Mouse (Mus musculus) intestine, embryonic 14.5 days (tissue): ENCODE measurements around the gene Sorcs3. TPM values are rescaled to one million over a fixed set of nuclear protein-coding genes. Genes with fewer than 3 reads are reported as not detected.

Source experiments
- ATAC-seq: fragments of 200-750 bp; cut with Nextera tagmentation; replicated peaks from 2 replicates; pipeline ENCODE4 v1.8.0; 2017; ENCODE audit warnings: low read depth, moderate number of reproducible peaks, moderate TSS enrichment, moderate library complexity; ENCODE audit not compliant: low FRiP score, low TSS enrichment
- DNase-seq: peaks from one replicate; pipeline ENCODE4 v3.0.0-alpha.2; 2018; ENCODE audit warnings: low spot score
- H3K27ac ChIP-seq: fragments of 300-500 bp; sonication (generic); 2 replicates; pipeline ENCODE4 v1.5.1; 2014; ENCODE audit warnings: low read depth, mild to moderate bottlenecking, control low read depth
- H3K27me3 ChIP-seq: fragments of 300-500 bp; sonication (generic); replicated peaks from 2 replicates; pipeline ENCODE4 v1.6.1; 2014; ENCODE audit warnings: low read length, control low read depth; ENCODE audit not compliant: control insufficient read depth, insufficient read depth
- H3K36me3 ChIP-seq: fragments of 300-500 bp; sonication (generic); 2 replicates; pipeline ENCODE4 v1.6.1; 2014; ENCODE audit warnings: low read length, control low read depth; ENCODE audit not compliant: control insufficient read depth, insufficient read depth
- H3K4me1 ChIP-seq: fragments of 300-500 bp; sonication (generic); replicated peaks from 2 replicates; pipeline ENCODE4 v1.6.1; 2014; ENCODE audit warnings: low read length, control low read depth, mixed read lengths; ENCODE audit not compliant: control insufficient read depth, insufficient read depth
- H3K4me2 ChIP-seq: fragments of 300-500 bp; sonication (generic); 2 replicates; pipeline ENCODE4 v1.6.1; 2014; ENCODE audit warnings: low read length
- H3K4me3 ChIP-seq: fragments of 300-500 bp; sonication (generic); 2 replicates; pipeline ENCODE4 v1.5.1; 2014; ENCODE audit warnings: low read depth, low read length, control low read depth, mixed read lengths
- H3K9ac ChIP-seq: fragments of 300-500 bp; sonication (generic); 2 replicates; pipeline ENCODE4 v1.6.1; 2014; ENCODE audit warnings: mild to moderate bottlenecking, low read length
- H3K9me3 ChIP-seq: fragments of 300-500 bp; sonication (generic); 2 replicates; pipeline ENCODE4 v1.6.1; 2016; ENCODE audit warnings: low read length, control low read depth; ENCODE audit not compliant: control insufficient read depth
- WGBS: fragments of 180-500 bp; shearing (Covaris S2); extraction: QIAGEN DNeasy Blood & Tissue Kit; methylation state at CpG from one replicate; pipeline ENCODE4 v1.1.7; 2014; 5-methylcytosine and 5-hydroxymethylcytosine counted together
- polyA plus RNA-seq: library from polyadenylated mRNA; unstranded; fragments of >200 nt; fragmentation: Nextera tagmentation; extraction: Ambion mirVana; gene quantifications from 2 replicates; pipeline ENCODE4 v1.2.1, GENCODE M21; 2014

Sorcs3 gene
- polyA plus RNA-seq, 1 experiment from 2014 or later: 0.58 TPM

- H3K27ac ChIP-seq: no peak overlapping the region
- ATAC-seq (no peak), DNase-seq (no peak)
- no peak overlapping the region for H3K9ac ChIP-seq
- H3K4me1 ChIP-seq: no peaks in the 10 kb centered on the region
- H3K36me3 ChIP-seq: no peaks in the 10 kb centered on the region
- WGBS: 37% methylated on average over 3 of the region's 3 CpGs
- H3K27me3 ChIP-seq: no peaks in the 10 kb centered on the region
- H3K9me3 ChIP-seq: no peaks in the 10 kb centered on the region
- H3K4me2 ChIP-seq: no peak overlapping the region
- no peak overlapping the region for H3K4me3 ChIP-seq
Observed at GRCm38 (mm10) chr19:48811541-48811940, 605.7 kb downstream of the Sorcs3 start.

GRCm38 (mm10) chr19:48813823-48814222 lies 608.0 kb downstream of the Sorcs3 start:
- ATAC-seq: no peak
- Histone ChIP-seq H3K4me1 (no peaks in the 10 kb centered on the region), H3K9ac (no peak overlapping the region), H3K4me3 (no peak overlapping the region), H3K36me3 (no peaks in the 10 kb centered on the region), H3K27me3 (no peaks in the 10 kb centered on the region), H3K4me2 (no peak overlapping the region), H3K9me3 (no peaks in the 10 kb centered on the region), H3K27ac (no peak overlapping the region)
- no peak for DNase-seq
- 89% methylated on average over 4 of the region's 4 CpGs for WGBS

- Histone ChIP-seq H3K9me3 (no peaks in the 10 kb centered on the region), H3K27ac (no peak overlapping the region), H3K9ac (no peak overlapping the region), H3K36me3 (no peaks in the 10 kb centered on the region), H3K4me2 (no peak overlapping the region), H3K27me3 (no peaks in the 10 kb centered on the region), H3K4me3 (no peak overlapping the region), H3K4me1 (no peaks in the 10 kb centered on the region)
- DNase-seq (no peak), ATAC-seq (no peak)
- 96% methylated on average over 3 of the region's 3 CpGs for WGBS
Observed at GRCm38 (mm10) chr19:48815064-48815463, 609.2 kb downstream of the Sorcs3 start.

GRCm38 (mm10) chr19:48820493-48821282 lies 614.9 kb downstream of the Sorcs3 start:
- 59% methylated on average over 5 of the region's 5 CpGs for WGBS

GRCm38 (mm10) chr19:48821283-48821715 lies 615.5 kb downstream of the Sorcs3 start:
- Histone ChIP-seq H3K4me2 (no peak overlapping the region), H3K27ac (no peak overlapping the region), H3K27me3 (no peaks in the 10 kb centered on the region), H3K9ac (no peak overlapping the region), H3K4me3 (no peak overlapping the region), H3K36me3 (no peaks in the 10 kb centered on the region), H3K4me1 (no peaks in the 10 kb centered on the region), H3K9me3 (no peaks in the 10 kb centered on the region)
- 61% methylated on average over 3 of the region's 3 CpGs for WGBS
- ATAC-seq (no peak), DNase-seq (no peak)

More at GRCm38 (mm10) chr19:48820493-48821282, 614.9 kb downstream of the Sorcs3 start:
- no peaks in the 10 kb centered on the region for H3K4me1 ChIP-seq
- H3K4me3 ChIP-seq: no peak overlapping the region
- no peaks in the 10 kb centered on the region for H3K9me3 ChIP-seq
- H3K27me3 ChIP-seq: no peaks in the 10 kb centered on the region
- no peak overlapping the region for H3K27ac ChIP-seq
- H3K4me2 ChIP-seq: no peak overlapping the region
- ATAC-seq (no peak), DNase-seq (no peak)
- H3K9ac ChIP-seq: no peak overlapping the region
- H3K36me3 ChIP-seq: no peaks in the 10 kb centered on the region

GRCm38 (mm10) chr19:48834342-48834741 lies 628.5 kb downstream of the Sorcs3 start:
- WGBS: 80% methylated on average over 3 of the region's 3 CpGs
- Histone ChIP-seq H3K36me3 (no peaks in the 10 kb centered on the region), H3K9me3 (no peaks in the 10 kb centered on the region), H3K9ac (no peak overlapping the region), H3K4me1 (no peaks in the 10 kb centered on the region), H3K27me3 (no peaks in the 10 kb centered on the region), H3K4me2 (no peak overlapping the region), H3K4me3 (no peak overlapping the region), H3K27ac (no peak overlapping the region)
- DNase-seq (no peak), ATAC-seq (no peak)

GRCm38 (mm10) chr19:48839418-48839817 lies 633.6 kb downstream of the Sorcs3 start:
- 71% methylated on average over 4 of the region's 4 CpGs for WGBS
- Histone ChIP-seq H3K27me3 (no peaks in the 10 kb centered on the region), H3K36me3 (no peaks in the 10 kb centered on the region), H3K27ac (no peak overlapping the region), H3K9ac (no peak overlapping the region), H3K4me1 (no peaks in the 10 kb centered on the region), H3K9me3 (no peaks in the 10 kb centered on the region), H3K4me2 (no peak overlapping the region), H3K4me3 (no peak overlapping the region)
- ATAC-seq (no peak), DNase-seq (no peak)

GRCm38 (mm10) chr19:48847700-48848099 lies 641.9 kb downstream of the Sorcs3 start:
- 73% methylated on average over 3 of the region's 3 CpGs for WGBS
- no peak overlapping the region for H3K9ac ChIP-seq
- H3K27ac ChIP-seq: no peak overlapping the region
- no peaks in the 10 kb centered on the region for H3K9me3 ChIP-seq
- H3K4me3 ChIP-seq: no peak overlapping the region
- no peak for DNase-seq
- H3K36me3 ChIP-seq: no peaks in the 10 kb centered on the region
- H3K27me3 ChIP-seq: no peaks in the 10 kb centered on the region
- H3K4me1 ChIP-seq: no peaks in the 10 kb centered on the region
- no peak overlapping the region for H3K4me2 ChIP-seq
- no peak for ATAC-seq

- Histone ChIP-seq H3K9me3 (no peaks in the 10 kb centered on the region), H3K4me1 (no peaks in the 10 kb centered on the region), H3K36me3 (no peaks in the 10 kb centered on the region), H3K27ac (no peak overlapping the region), H3K4me2 (no peak overlapping the region), H3K27me3 (no peaks in the 10 kb centered on the region), H3K9ac (no peak overlapping the region), H3K4me3 (no peak overlapping the region)
- WGBS: 86% methylated on average over 1 of the region's 1 CpGs
- DNase-seq (no peak), ATAC-seq (no peak)
Observed at GRCm38 (mm10) chr19:48850466-48850865, 644.6 kb downstream of the Sorcs3 start.
